Mouse (Mus musculus) lung, postnatal 0 days (tissue): ENCODE measurements at regions not wholly inside any gene's neighbourhood (a gene's known extent, or its start where the extent isn't known, plus 50 kb on each side); places are given as distances from the start of the nearest gene placed in this dataset.
A peak's percentile ranks its signal among the peaks of the same experiment; 100 is the strongest.

Experiments
- ATAC-seq: fragments of 200-750 bp; cut with Nextera tagmentation; 2 replicates; pipeline ENCODE4 v1.8.0; 2017; ENCODE audit warnings: moderate library complexity
- DNase-seq: peaks from one replicate; pipeline ENCODE4 v3.0.0-alpha.2; 2016; ENCODE audit warnings: low spot score
- H3K27ac ChIP-seq: fragments of 300-500 bp; sonication (generic); 2 replicates; pipeline ENCODE4 v1.5.1; 2014; ENCODE audit warnings: antibody characterized with exemption, mild to moderate bottlenecking, low read length, mixed read lengths
- H3K27me3 ChIP-seq: fragments of 300-500 bp; sonication (generic); replicated peaks from 2 replicates; pipeline ENCODE4 v1.6.1; 2014; ENCODE audit warnings: low read length, mixed read lengths; ENCODE audit not compliant: insufficient read depth
- H3K36me3 ChIP-seq: fragments of 300-500 bp; sonication (generic); 2 replicates; pipeline ENCODE4 v1.6.1; 2014; ENCODE audit warnings: low read length, mixed read lengths; ENCODE audit not compliant: insufficient read depth
- H3K4me1 ChIP-seq: fragments of 300-500 bp; sonication (generic); 2 replicates; pipeline ENCODE4 v1.6.1; 2014; ENCODE audit warnings: antibody characterized with exemption, low read depth, low read length, mixed read lengths; ENCODE audit not compliant: insufficient read depth
- H3K4me2 ChIP-seq: fragments of 300-500 bp; sonication (generic); replicated peaks from 2 replicates; pipeline ENCODE4 v1.6.1; 2014; ENCODE audit warnings: low read depth, mild to moderate bottlenecking, low read length, moderate library complexity, mixed read lengths
- H3K4me3 ChIP-seq: fragments of 300-500 bp; sonication (generic); 2 replicates; pipeline ENCODE4 v1.5.1; 2014; ENCODE audit warnings: low read depth, low read length
- H3K9ac ChIP-seq: fragments of 300-500 bp; sonication (generic); replicated peaks from 2 replicates; pipeline ENCODE4 v1.6.1; 2014; ENCODE audit warnings: low read depth, mild to moderate bottlenecking
- H3K9me3 ChIP-seq: fragments of 300-500 bp; sonication (generic); 2 replicates; pipeline ENCODE4 v1.6.1; 2016; ENCODE audit warnings: low read length, mixed read lengths
- CTCF ChIP-seq: IDR thresholded peaks from 2 replicates; pipeline ENCODE4 v1.5.1; 2016; ENCODE audit warnings: antibody characterized with exemption, mild to moderate bottlenecking
- EP300 ChIP-seq: IDR thresholded peaks from 2 replicates; pipeline ENCODE4 v1.6.1; 2016; ENCODE audit warnings: antibody characterized with exemption, mild to moderate bottlenecking, control low read depth
- WGBS: fragments of 180-500 bp; shearing (Covaris S2); extraction: QIAGEN DNeasy Blood & Tissue Kit; methylation state at CpG from one replicate; pipeline ENCODE4 v1.1.7; 2014; 5-methylcytosine and 5-hydroxymethylcytosine counted together

DNA sequence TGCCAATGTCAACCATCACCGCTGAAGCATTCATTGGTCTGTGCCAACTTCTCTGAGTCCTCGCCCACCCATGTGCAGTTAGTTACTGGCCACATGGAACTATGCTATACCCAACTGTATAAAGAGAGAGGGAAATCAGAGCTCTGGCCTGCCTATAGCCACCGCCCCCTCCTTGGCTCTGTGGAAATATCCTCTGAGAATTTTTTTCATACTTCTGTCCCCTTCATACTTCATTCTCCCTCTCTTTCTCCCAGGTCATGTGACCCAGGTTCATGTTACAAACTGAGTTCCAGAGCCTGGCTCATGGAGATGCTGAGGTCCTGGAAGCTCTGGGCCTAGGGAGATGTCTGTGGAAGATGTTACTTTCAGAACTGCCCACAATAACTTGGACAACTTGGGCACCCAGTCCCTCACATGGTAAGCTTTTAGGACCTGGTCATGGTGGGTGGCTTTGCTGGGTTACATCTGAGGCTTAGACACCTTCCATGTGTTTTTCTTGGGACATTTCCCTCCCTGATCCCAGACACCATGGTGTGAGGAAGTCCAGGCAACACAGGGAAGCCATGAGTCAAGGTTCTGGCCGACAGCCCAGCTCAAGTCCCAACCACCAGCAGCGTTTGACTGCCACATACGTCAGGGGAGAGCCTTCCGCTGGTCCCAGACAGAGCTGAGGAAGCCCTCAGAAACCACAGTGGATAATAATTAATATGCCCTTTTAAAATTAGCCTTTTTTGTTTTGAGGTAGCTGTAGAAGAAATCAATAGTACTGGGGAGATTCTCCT lies 89.0 kb upstream of the Trpm1 start:
- TF ChIP-seq CTCF, result no peak
- TF ChIP-seq EP300, result peak; percentile 83
- Histone ChIP-seq H3K36me3 (no peaks in the 10 kb centered on the region), H3K4me2 (no peak overlapping the region), H3K4me3 (no peak overlapping the region), H3K27ac (peak overlapping the region; percentile 82), H3K4me1 (peaks cover 4% of the 10 kb centered on the region; the same call in 1 of the 2 replicates), H3K27me3 (no peaks in the 10 kb centered on the region), H3K9ac (no peak overlapping the region), H3K9me3 (no peaks in the 10 kb centered on the region)
- WGBS, result 42% methylated on average over 7 of the region's 7 CpGs
- peak; percentile 90 for DNase-seq
- peak; percentile 93 for ATAC-seq

GRCm38 (mm10) chr7:64061170-64061569 lies 92.5 kb upstream of the Trpm1 start:
- no peak overlapping the region for H3K4me3 ChIP-seq

DNA sequence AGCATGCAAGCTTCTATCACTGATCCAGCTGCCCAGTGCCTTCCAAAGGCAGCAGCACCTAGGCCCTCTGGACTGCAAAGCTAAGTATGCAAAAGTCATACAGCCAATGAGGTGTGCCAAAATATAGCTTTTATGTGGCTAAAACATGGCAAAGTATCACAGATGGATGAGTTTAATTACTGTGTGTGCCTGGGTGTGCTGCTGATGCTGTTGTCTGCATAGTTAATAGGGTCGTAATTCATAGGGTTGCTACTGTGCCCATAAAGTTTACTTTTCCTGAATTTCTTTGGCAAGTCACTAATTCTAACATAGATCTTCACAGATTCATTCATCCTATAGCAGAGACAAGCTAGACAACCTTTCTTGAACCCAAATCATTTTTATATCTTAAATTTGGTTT lies 93.1 kb upstream of the Trpm1 start:
- DNase-seq, result no peak
- no peaks in the 10 kb centered on the region for H3K9me3 ChIP-seq
- H3K9ac ChIP-seq, result no peak overlapping the region
- no peak for TF ChIP-seq EP300
- no peak for TF ChIP-seq CTCF
- 89% methylated on average over 1 of the region's 1 CpGs for WGBS
- H3K4me1 ChIP-seq, result peaks cover 4% of the 10 kb centered on the region; the same call in 1 of the 2 replicates
- H3K27me3 ChIP-seq, result no peaks in the 10 kb centered on the region
- H3K4me3 ChIP-seq, result no peak overlapping the region
- H3K27ac ChIP-seq, result no peak overlapping the region
- no peak for ATAC-seq
- no peaks in the 10 kb centered on the region for H3K36me3 ChIP-seq
- no peak overlapping the region for H3K4me2 ChIP-seq

More at GRCm38 (mm10) chr7:64061170-64061569, 92.5 kb upstream of the Trpm1 start:
- H3K27ac ChIP-seq, result no peak overlapping the region
- H3K36me3 ChIP-seq, result no peaks in the 10 kb centered on the region
- no peak overlapping the region for H3K4me2 ChIP-seq
- no peak for DNase-seq
- peaks cover 4% of the 10 kb centered on the region; the same call in 1 of the 2 replicates for H3K4me1 ChIP-seq
- 58% methylated on average over 4 of the region's 4 CpGs for WGBS
- no peak for TF ChIP-seq EP300
- TF ChIP-seq CTCF, result no peak
- H3K9me3 ChIP-seq, result no peaks in the 10 kb centered on the region
- no peaks in the 10 kb centered on the region for H3K27me3 ChIP-seq
- ATAC-seq, result no peak
- no peak overlapping the region for H3K9ac ChIP-seq

DNA sequence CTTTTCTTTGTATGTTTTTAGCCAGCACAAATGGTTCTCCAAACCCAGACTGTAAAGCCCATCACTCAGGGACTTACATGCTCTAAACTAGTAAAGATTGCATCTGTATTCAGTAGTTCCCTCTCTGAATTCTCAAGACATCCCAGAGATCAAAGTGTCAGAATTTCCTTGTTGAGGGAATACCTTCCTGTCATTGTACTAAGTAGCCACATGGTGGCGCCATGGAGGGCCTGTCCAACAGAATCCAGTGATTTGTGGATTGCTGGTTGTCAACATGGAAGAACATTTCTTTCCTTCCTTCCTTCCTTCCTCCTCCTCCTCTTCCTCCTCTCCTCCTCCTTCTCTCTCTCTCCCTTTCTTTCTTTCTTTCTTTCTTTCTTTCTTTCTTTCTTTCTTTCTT lies 93.6 kb upstream of the Trpm1 start:
- Histone ChIP-seq H3K4me2 (no peak overlapping the region), H3K4me1 (peaks cover 4% of the 10 kb centered on the region; the same call in 1 of the 2 replicates), H3K27ac (no peak overlapping the region), H3K4me3 (no peak overlapping the region), H3K9me3 (no peaks in the 10 kb centered on the region), H3K36me3 (no peaks in the 10 kb centered on the region), H3K27me3 (no peaks in the 10 kb centered on the region), H3K9ac (no peak overlapping the region)
- WGBS, result 0% methylated on average over 1 of the region's 1 CpGs
- ATAC-seq, result no peak
- DNase-seq, result peak; percentile 74
- TF ChIP-seq EP300 (peak; percentile 39; the same call in 1 of the 2 replicates), CTCF (peak; percentile 85)

DNA sequence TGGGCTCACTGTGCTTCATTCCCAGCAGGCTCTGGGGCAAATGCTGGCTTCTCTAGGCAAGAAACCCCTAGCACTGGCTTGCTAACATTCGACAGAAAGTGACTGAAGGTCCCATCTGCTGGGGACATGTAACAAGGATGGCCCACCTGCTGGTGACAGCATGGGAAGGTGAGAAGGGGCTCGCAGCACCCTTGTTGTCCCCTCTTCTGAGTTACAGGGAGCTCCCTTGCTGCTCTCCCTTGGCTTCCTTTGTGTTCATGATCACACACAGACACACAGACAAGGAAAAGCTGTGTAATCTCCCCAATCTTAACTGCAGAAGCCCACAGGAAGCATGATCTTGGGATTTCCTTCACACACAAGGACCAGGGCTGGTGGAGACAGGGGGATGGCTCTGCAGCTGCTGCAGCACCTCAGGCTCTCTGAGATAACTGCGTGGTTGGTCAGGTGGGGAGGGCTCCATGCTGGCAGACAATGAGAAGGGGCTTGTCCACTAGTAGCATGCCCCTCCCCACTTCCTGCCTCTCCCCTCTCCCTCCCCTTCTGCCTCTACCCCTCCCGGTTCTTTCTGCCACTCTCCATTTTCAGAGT lies 95.3 kb upstream of the Trpm1 start:
- Histone ChIP-seq H3K4me1 (no peaks in the 10 kb centered on the region), H3K9ac (no peak overlapping the region), H3K4me2 (no peak overlapping the region), H3K27ac (peak overlapping the region; percentile 44), H3K4me3 (no peak overlapping the region), H3K36me3 (no peaks in the 10 kb centered on the region), H3K27me3 (no peaks in the 10 kb centered on the region), H3K9me3 (no peaks in the 10 kb centered on the region)
- no peak for TF ChIP-seq EP300
- ATAC-seq, result peak; percentile 37; the same call in 1 of the 2 replicates
- DNase-seq, result peak; percentile 28
- WGBS, result 18% methylated on average over 4 of the region's 4 CpGs

DNA sequence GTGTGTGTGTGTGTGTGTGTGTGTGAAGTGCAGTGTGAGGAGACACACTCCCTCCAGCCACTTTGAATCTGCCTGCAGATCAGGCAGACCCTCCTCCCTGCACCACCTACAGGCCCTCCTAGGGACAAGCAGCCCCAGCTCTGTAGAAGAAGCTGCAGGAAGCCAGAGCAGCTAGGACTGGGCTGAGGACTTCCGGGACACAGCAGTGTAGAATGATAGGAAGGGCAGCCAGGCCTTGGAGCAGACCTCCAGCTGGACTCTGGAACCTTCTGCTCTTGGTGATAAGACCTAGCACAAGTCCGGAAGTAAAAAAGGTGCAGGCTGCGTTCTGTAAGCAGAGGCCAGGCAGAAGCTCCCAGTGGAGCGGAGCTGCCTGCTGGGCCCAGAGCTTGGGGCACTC lies 95.8 kb upstream of the Trpm1 start:
- Histone ChIP-seq H3K4me3 (no peak overlapping the region), H3K27ac (peak overlapping the region; percentile 44), H3K9me3 (no peaks in the 10 kb centered on the region), H3K4me1 (no peaks in the 10 kb centered on the region), H3K9ac (no peak overlapping the region), H3K36me3 (no peaks in the 10 kb centered on the region), H3K27me3 (no peaks in the 10 kb centered on the region), H3K4me2 (no peak overlapping the region)
- WGBS, result 31% methylated on average over 4 of the region's 4 CpGs
- 0 out of 2 replicates have a peak, but pooled peaks have one; percentile 18 for TF ChIP-seq EP300
- TF ChIP-seq CTCF, result peak; percentile 61
- ATAC-seq (peak; percentile 89), DNase-seq (peak; percentile 65)
